Mouse (Mus musculus) 416B (cell line): ENCODE results near the gene Actrt3.

Source experiments
- DNase-seq: peaks from one replicate; pipeline ENCODE4 v3.0.0; 2011; ENCODE audit warnings: low read depth

The Actrt3 gene

DNA sequence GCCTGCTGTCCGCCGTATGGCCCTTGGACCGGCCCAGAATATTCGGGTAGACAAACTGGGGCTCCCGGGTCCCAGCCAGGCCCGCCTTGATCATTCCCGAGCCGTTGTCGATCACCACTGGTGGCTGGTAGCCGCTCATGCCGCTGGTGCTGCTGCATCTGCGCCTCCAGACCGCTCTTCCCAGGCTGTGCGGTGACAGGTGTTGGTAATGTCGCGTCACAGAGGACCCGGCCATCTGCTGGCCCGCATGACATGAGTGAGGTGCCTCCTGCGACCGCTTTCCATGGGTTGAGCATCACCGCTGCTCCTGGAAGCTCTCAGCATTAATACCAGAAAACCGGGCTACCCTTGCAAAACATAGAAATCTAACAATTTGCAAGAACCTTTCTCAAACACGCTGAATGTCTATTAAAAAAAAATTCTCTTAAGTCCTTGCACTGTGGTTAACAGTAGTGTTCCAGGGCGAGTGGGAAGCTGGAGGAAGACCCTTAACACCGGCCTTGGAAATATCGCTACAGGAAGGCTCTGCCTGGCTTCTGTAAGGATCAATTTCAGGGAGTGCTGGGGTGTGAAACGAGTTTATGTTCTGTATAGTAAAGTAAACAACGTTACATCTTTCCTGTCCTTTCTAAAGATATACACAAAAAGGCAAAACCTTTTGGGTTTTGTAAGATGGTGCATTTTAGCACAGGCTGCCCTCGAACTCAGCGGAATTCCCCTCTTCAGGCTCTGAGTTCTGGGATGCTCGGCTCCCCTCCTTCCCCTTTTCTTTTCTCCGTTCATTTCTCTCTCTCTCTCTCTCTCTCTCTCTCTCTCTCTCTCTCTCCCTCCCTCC lies at the start of gene Actrt3:
Gene Actrt3 (minus strand): TSS at position 229 of the 835 bp plus-strand sequence.
- DNase-seq, result peak; percentile 24

GRCm38 (mm10) chr3:30648466-30648865 lies 48.7 kb upstream of the Actrt3 start:
- DNase-seq, result no peak

DNA sequence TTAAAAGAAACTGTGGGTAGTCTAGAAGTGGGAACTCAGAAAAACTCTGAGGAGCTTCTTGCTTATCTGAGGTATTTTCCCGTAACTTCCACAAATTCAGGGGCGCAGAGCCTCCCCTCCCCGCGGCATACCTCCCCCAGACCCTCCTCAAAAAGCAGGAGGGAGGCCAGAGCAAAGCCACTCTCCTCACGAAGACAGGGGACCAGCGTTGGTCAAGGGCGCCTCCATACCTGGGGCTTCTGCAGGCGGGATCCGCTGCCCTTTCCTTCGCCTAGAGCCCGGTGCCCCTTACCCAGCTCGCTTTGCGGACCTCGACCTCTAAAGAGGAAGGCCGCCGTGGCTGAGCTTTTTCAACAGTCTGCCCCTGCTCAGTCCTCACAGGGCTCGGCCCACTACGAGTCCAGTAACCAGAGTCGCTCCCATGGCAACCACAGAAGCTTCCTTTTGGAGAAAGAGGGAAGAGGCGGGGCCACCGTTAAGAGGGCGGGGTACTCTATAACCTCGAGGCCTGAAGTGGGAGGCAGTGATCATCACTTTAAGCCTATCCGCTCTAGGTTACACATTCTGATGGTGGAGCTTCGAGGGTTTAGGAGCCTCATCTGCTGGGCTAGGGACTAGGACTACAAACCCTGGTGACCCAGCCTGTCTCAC lies 47.8 kb upstream of the Actrt3 start, which contains the start of gene Lrrc34:
Gene Lrrc34 (minus strand): TSS at position 430 of the 651 bp plus-strand sequence.
- DNase-seq, result peak; percentile 11

DNA sequence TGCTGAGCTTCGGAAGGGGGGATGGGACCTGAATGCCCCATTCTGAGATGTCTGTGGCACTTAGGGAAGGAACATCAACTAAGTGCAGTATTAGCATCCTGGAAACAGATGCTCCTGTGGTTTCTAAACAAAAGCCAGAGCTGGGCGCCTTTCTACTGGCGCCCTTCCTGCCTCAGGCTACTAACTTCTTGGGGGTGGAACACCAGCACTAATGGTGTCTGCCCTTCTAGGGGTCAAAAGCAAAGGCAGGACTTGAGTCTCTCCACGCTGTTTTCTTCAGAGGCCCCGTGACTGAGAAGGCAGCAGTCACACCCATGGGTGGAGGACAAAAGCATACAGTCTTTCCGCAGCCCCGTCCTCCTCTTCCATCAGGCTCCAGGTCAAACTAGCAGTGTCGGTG lies 47.0 kb upstream of the Actrt3 start:
- DNase-seq, result no peak

DNA sequence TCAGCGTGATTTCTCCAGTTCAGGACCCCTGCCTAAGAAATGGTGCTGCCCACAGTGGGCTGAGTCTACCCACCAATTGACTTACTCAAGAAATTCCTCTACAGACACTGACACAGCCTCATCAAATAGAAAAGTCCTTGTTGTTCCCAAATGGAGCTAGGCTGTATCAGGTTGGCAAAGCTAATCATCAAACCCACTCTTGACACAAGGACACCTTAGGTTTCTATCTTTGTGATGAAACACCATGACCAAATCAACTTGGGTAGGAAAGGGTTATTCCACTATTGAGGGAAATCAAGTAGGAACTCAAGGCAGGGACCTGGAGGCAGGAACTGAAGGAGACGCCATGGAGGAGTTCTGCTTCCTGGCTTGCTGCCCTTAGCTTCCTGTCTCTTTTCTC lies 44.5 kb upstream of the Actrt3 start, which contains the start of gene Lrriq4:
Gene Lrriq4 (plus strand): TSS at position 301 of the 400 bp plus-strand sequence.
- DNase-seq, result no peak

GRCm38 (mm10) chr3:30635629-30636028 lies 35.9 kb upstream of the Actrt3 start:
- DNase-seq, result no peak

- peak; percentile 59 for DNase-seq
Observed at GRCm38 (mm10) chr3:30633681-30634080, 33.9 kb upstream of the Actrt3 start.

DNA sequence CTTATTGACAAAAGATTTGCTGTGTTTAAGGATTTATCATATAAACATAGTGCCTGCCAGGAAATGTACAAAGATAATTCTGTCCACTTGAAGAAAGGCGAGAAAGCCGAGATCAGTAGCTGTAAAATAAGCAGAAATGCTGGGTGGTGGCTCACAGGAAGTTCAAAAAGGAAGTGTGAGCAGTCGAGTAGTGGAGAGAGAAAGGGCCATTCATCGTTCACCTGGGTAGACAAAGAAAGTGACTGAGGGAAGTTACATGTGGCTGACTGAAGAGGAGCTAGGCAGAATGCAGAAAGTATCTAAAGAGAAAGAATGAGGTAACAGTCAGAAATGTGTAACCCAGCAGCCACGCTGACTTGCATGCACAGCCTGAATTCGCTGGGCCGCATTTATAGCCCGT lies 20.4 kb upstream of the Actrt3 start:
- DNase-seq, result peak; percentile 16

GRCm38 (mm10) chr3:30610930-30611329 lies 11.2 kb upstream of the Actrt3 start:
- DNase-seq, result no peak

DNA sequence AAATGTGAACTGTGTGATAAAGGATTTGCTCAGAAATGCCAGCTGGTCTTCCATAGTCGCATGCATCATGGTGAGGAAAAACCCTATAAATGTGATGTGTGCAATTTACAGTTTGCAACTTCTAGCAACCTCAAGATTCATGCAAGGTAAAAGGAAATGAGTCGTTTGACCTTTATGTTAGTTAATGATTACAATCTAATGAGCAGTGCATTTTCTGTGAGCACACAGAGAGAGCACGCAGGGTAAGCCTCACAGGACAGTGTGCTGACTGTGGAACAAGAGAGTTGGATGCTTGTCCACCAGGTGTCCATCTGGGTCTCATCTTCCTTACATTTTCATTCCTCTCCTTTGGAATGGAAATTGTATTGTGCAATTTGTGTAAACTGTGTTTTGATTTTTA lies 9.3 kb upstream of the Actrt3 start:
- DNase-seq, result peak; percentile 35

DNA sequence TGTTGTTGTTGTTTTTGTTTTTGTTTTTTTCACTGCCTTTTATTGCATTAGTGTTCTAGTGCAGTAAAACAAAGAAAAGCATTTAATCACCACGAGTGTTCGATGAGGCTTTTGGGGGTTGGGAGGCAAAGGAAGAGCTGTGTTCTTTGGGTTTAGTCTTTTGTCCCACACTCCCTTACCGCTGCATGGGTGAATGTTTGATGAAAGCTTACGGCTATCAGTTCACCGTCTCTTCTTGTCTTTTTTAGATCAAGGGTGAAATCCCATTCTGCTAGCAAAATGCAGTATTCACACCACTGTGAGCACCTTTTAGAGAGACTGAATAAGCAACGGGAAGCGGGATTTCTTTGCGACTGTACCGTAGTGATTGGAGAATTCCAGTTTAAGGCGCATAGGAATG lies 3.5 kb upstream of the Actrt3 start:
- DNase-seq, result no peak

DNA sequence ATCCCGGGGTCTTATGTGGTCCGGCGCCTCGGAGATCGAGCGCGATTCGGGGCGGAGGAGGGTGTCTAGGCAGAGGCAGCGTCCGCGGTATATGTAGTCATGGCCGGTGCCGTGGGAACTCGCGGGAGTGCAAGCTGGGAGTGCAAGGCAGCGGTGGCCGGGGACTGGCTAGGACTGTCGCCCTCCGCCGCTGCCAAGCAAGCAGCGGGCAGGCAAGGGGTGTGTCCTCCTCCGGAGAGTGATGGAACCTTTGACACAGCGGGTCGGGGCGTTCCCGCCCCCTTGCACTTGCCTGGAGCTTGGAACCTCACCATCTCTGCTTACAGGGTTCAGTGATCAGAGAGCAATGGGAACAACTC lies 3.0 kb upstream of the Actrt3 start:
- peak; percentile 86 for DNase-seq

DNA sequence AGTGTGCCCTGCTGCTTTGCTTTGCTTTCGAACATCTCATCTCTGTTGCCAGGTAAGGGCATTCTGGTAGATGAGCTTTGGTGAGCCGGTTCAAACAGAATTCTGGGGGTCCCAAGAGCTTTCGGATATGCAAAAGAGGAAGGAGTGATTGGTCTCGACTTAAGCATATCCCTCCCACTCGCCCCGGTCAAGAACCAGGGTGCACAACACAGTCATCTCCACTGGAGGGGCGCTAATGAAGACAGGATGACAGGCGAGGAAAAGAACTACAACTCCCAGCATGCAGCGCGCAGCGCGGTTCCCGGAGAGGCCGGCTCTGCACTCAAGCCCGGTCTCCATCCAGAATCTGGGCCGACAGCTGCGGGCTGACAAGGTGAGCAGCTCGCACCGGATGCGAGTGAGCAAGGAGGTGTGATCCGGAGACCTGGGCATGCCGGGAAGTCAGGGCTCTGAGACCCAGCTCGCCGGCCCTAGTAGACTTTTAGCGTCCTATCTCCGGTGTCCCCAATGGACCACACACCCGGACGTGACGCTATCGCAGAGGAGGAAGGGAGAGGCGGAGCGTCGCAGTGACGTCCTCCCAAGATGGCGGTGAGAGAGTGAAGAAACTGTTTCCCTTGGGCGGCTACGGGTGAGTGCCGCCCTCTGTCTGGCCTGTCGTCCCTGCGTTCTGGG lies 2.5 kb upstream of the Actrt3 start, which contains the start of gene Mynn:
Gene Mynn (plus strand): TSS at position 1 of the 675 bp plus-strand sequence.
- DNase-seq, result peak; percentile 98

GRCm38 (mm10) chr3:30601610-30602064 lies 1.9 kb upstream of the Actrt3 start:
- no peak for DNase-seq

GRCm38 (mm10) chr3:30601175-30601574 lies 1.4 kb upstream of the Actrt3 start:
- peak; percentile 95 for DNase-seq

DNA sequence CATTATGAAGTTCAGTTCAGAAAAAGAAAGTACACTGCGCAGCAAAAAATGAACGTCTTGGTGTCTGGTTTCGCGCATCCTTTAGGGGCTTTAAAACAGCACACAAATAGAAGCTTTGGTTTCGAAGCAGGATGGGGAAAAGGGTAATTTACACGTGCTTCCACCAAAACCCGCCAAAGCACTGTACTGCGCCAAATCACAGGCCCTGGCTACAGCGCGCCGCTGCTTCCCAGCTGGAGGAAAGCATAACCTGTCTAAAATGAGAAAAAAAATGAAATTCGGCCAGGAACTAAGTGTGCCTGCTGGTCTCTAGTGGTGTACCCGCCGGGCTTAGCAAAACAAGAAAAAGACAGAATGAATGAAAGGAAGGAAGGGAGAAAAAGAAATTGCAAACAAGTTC lies 978 bp upstream of the Actrt3 start:
- DNase-seq, result no peak

DNA sequence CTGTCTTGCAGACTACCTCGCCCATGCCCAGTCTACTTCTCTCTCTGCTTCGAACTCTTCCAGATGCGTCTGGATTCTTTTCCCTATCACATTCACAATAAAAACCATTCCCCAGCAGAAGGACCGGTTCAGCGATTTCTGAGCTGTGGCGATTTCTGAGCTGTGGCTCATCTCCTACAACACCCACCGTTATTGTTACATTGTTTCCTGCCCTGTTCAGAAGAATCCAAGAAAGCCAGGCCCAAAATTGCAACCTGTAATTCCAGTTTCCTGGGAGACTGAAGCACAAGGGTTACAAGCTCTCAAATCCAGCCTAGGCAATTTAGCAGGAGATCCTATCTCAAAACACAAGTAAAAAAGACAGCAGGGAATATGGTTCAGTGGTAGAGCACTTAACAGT lies 2.5 kb downstream of the Actrt3 start:
- DNase-seq, result no peak

- DNase-seq, result no peak
Observed at GRCm38 (mm10) chr3:30595111-30595832, 4.5 kb downstream of the Actrt3 start.

- DNase-seq, result peak; percentile 68
Observed at GRCm38 (mm10) chr3:30593719-30594485, 5.8 kb downstream of the Actrt3 start.

DNA sequence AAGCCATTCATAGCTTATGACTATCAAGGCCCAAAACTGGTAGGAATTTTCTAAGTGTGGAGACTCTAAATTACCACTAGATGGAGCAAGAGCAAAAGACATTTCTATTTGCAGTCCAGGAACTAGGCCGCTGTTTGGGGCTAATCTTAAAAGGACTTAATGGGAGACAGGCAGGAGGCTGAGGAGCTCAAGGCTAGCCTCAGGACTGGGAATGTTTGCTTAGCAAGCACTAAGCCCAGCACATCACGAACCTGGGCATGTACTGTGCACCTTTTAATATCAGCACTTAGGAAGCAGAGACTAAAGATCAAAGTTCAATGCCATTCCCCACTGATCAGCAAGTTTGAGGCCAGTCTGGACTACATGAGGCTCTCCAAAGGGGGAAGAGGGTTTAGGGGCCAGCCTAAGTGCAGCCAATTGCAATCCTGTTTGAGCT lies 7.3 kb downstream of the Actrt3 start:
- peak; percentile 88 for DNase-seq

GRCm38 (mm10) chr3:30588865-30589264 lies 10.9 kb downstream of the Actrt3 start:
- DNase-seq, result no peak
